Mouse (Mus musculus): ENCODE results near the gene Cdh16.
"Not testable (repeated sequence)": the region's sequence is repeated elsewhere in the genome, so short reads cannot be mapped to it uniquely, and the experiment has no call there.

The Cdh16 gene

GRCm38 (mm10) chr8:104610185-104610766, 13.9 kb downstream of the Cdh16 start:
- no peak for DNase-seq

DNA sequence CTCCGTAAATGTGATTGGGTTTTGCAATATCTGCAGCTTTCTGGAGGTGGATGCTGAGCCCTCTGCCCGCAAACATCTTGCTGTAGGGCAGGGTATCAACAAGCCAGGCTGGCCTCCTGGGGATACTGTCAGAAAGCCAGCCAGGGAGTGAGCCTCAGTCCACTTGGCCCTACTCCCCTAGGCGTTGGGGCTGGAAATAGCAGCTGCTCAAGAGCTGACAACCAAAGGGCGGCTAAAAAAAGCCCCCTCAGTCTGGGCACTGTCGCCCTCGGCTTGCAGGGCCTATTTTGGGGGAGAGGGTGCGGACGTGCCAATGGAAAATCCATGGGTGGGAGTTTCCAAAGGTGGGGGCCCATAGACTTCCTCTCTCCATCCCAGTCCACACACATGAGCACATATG, 15.0 kb downstream of the Cdh16 start:
- DNase-seq, result no peak

GRCm38 (mm10) chr8:104607944-104608343, 16.3 kb downstream of the Cdh16 start:
- no peak for DNase-seq

DNA sequence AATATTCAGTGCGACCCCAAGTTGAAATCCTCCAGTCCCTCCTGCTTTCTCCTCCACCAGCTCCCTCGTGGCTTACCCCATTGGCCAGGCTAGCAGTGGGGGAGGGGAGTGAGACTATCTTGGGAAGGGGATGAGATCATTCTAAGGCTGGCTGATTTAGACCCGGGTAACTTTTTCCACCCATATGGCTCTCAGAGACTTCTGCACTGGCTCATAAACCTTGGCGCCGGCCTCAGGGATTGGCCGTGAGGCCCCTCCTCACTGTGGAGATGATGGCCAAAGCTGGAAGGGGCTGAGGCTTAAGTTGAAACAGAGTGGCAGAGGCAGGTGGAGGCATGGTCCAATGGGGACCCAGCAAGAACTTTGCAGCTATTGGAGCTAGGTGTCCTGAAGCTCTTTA, 17.9 kb downstream of the Cdh16 start:
- no peak for DNase-seq

- DNase-seq, result no peak
These were observed 21.0 kb downstream of the Cdh16 start for GRCm38 (mm10) chr8:104603245-104603593.

- DNase-seq, result peak; percentile 70
These were observed 21.5 kb downstream of the Cdh16 start for GRCm38 (mm10) chr8:104602468-104603244.

- DNase-seq, result no peak
These were observed 22.2 kb downstream of the Cdh16 start for GRCm38 (mm10) chr8:104601941-104602371.

DNA sequence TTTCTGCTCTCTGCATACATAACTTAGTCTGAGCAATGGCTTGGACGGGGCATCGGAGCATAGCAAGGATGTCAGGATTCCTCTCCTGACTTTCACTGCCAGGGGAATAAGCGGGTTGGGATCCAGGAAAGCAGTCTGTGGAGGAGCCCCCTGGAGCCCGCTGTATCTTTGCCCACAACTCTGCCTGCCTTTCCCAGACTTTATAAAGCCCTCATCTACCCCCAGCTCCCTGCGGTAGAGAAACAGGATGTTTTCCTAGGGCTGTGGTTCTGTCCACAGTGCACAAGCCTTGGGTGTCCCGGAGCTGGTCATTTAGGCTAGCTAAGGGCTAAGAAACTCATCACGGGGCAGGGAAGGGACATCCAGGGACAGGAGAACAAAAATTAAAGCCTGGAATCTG, 22.8 kb downstream of the Cdh16 start:
- DNase-seq, result no peak

DNA sequence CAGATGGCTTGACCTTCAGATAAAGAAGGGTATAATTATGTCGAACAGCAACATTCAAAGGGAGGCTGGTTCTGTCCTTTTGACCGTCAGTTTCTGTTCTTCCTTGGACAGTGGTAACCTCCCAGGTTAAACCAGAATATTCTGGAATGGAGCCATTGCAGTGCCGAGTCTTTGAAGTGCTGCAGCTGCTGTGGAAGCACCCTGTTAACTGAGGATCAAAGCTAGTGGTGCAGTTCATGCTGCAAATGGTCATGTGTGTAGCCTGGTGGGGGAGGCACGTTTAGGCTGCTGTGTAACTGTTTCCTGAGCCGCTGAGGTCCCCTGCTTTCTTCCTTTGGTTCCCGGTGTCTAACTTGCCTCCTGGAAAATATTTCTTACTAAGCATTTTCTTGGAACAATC, 25.7 kb downstream of the Cdh16 start:
- DNase-seq, result no peak

GRCm38 (mm10) chr8:104597656-104598055, 26.5 kb downstream of the Cdh16 start:
- no peak for DNase-seq

- no peak for DNase-seq
These were observed 28.2 kb downstream of the Cdh16 start for GRCm38 (mm10) chr8:104595773-104596536.

- no peak for DNase-seq
These were observed 29.4 kb downstream of the Cdh16 start for GRCm38 (mm10) chr8:104594611-104595362.

DNA sequence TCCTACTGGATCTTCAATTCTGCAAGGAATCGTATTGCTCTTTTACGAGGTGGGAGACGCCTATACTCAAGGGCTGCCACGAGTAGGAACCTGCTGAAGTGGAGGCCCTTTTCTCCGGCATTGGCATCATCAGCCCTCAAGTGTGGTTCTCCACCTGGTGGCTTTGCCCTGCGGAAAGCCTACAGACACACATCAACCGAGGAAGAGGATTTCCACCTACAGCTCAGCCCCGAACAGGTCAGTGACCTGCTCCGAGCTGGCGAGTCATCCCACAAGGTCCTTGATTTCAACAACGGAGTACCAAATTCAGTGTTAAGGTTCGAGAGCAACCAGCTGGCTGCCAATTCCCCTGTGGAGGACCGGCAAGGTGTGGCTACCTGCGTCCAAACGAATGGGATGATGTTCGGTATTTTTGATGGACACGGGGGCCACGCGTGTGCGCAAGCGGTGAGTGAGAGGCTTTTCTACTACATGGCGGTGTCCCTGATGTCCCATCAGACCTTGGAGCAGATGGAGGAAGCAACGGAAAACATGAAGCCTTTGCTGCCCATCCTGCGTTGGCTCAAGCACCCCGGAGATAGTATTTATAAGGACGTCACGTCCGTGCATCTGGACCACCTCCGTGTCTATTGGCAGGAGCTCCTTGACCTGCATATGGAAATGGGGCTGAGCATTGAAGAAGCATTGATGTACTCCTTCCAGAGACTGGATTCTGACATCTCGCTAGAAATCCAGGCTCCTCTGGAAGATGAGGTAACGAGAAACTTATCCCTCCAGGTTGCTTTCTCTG, 30.5 kb downstream of the Cdh16 start:
- no peak for DNase-seq

GRCm38 (mm10) chr8:104592566-104592965, 31.6 kb downstream of the Cdh16 start:
- DNase-seq, result no peak

DNA sequence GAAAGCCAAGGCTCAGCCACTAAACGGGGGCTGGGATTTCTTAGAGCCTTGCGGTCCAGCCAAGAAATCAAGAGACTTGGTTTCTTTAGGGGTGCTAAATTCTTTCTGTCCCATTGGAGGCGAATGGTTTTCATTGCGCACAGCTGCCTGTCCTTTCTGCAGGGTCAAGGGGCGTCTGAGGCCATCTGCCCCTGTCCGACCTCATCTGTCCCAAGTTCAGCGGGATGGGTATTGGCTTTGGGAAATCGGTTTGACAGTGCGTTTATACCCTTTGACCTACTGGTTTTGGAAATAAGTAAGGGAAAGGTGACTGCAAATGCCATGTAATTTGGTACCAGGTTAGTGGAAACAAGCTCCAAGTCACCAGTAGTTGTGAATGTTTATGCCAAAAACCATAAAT, 32.3 kb downstream of the Cdh16 start:
- no peak for DNase-seq

DNA sequence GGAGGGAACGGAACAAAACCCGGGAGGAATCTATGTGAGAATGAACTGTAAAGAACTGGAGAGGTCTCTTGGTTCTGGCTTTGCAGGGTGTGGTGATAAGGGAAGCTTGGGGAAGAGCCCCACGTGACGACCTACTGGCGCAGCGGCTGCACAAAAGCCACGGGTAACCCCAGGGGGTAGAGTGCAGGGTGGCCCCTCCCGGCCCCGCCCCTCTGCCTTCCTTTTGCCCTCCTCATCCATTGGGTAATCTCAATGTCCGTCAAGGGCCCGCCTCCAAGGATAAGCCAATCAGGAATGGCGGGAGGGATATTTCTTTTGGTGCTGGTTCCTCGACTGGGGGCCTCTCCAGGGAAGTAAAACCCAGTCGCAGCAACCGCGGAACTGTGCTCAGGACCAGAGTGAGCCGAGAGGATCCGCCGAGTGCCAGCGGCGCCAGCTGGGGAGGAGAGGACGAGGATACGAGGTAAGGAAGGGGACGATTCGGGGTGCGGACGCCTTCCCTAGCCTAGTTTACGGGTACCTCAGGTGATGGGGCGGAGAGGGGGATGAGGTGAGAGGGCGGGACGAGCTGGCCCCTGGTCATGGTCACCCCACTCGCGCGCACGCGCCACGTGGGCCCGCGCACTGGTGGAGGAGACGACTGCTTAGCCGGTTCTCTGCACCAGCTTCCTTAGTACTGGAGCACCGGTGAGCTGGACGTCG, 32.9 kb downstream of the Cdh16 start, which contains the start of gene Pdp2:
Gene Pdp2, plus strand, starts transcription at position 319 of the 702 bp plus-strand sequence.
- peak; percentile 93 for DNase-seq

- DNase-seq, result no peak
These were observed 33.9 kb downstream of the Cdh16 start for GRCm38 (mm10) chr8:104590284-104590683.

- DNase-seq, result no peak
These were observed 39.7 kb downstream of the Cdh16 start for GRCm38 (mm10) chr8:104584522-104584921.

- not testable (repeated sequence) for DNase-seq
These were observed 46.6 kb downstream of the Cdh16 start for GRCm38 (mm10) chr8:104577606-104578005.

GRCm38 (mm10) chr8:104576820-104577219, 47.4 kb downstream of the Cdh16 start:
- no peak for DNase-seq

All from cerebellum, adult 11 months (tissue).